Mouse (Mus musculus) ovary, adult 18-20 months (tissue): ENCODE measurements around the gene Yars.

Source experiments
- DNase-seq: peaks from one replicate; pipeline ENCODE4 v3.0.0; 2022; ENCODE audit warnings: low spot score, mixed read lengths

Gene Yars

GRCm38 (mm10) chr4:129227985-129228381 lies 38.4 kb downstream of the Yars start:
- no peak for DNase-seq

- no peak for DNase-seq
Measured at GRCm38 (mm10) chr4:129230926-129231325, 41.4 kb downstream of the Yars start.

GRCm38 (mm10) chr4:129231594-129232450 lies 42.3 kb downstream of the Yars start:
- peak; percentile 50 for DNase-seq

- no peak for DNase-seq
Measured at GRCm38 (mm10) chr4:129232561-129233360, 43.2 kb downstream of the Yars start.

- DNase-seq = no peak
Measured at GRCm38 (mm10) chr4:129234488-129234887, 44.9 kb downstream of the Yars start.

- DNase-seq = no peak
Measured at GRCm38 (mm10) chr4:129235147-129235546, 45.6 kb downstream of the Yars start.

GRCm38 (mm10) chr4:129236236-129236813 lies 46.8 kb downstream of the Yars start:
- DNase-seq = no peak

GRCm38 (mm10) chr4:129237843-129238441 lies 48.4 kb downstream of the Yars start:
- DNase-seq = no peak

- DNase-seq = no peak
Measured at GRCm38 (mm10) chr4:129238579-129239016, 49.0 kb downstream of the Yars start.

- DNase-seq = peak; percentile 73
Measured at GRCm38 (mm10) chr4:129239075-129239474, 49.5 kb downstream of the Yars start.

GRCm38 (mm10) chr4:129241898-129242297 lies 52.3 kb downstream of the Yars start:
- DNase-seq = no peak

GRCm38 (mm10) chr4:129242327-129242726 lies 52.8 kb downstream of the Yars start:
- no peak for DNase-seq

GRCm38 (mm10) chr4:129242761-129243160 lies 53.2 kb downstream of the Yars start:
- no peak for DNase-seq

- no peak for DNase-seq
Measured at GRCm38 (mm10) chr4:129244802-129245201, 55.2 kb downstream of the Yars start.

GRCm38 (mm10) chr4:129246360-129247301 lies 57.1 kb downstream of the Yars start:
- DNase-seq = no peak

GRCm38 (mm10) chr4:129247381-129248242 lies 58.1 kb downstream of the Yars start:
- DNase-seq = no peak

GRCm38 (mm10) chr4:129248243-129248767 lies 58.7 kb downstream of the Yars start:
- no peak for DNase-seq

GRCm38 (mm10) chr4:129249288-129249687 lies 59.7 kb downstream of the Yars start:
- no peak for DNase-seq

GRCm38 (mm10) chr4:129250759-129251481 lies 61.4 kb downstream of the Yars start:
- DNase-seq = no peak
